27 mouse cellular contexts compared by ENCODE assay signal in the genomic region with DNA sequence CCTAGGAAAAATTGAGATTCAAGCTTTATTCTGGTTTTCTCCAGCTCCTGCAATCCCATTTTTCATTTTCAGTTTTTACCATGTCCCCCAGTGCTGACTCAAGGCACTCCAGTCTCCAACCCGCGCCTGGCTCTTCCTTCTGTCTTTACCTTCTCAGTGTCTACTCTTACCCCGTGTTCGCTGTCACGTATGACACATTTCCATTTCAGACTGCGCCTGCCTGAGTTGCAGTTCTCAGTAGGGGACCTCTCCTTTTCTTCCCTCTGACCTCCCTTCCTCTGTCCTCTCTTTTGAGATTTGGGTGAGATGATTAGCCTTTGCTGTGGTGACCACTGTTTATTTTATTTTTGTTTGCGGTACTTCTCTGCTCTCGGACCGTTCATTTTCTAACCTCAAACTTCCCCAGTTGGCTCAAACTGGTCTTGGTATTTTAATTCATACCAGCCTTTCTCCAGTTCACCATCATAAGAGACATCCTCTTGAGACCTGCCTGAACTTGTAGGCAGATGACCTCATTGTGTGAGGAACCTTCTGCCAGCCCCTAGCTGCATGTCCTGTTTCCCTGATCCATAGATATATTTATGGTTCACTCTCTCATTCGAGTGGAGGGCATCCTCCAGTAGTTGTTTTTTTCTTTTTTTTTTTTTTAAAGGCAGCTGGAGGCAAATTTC. TPM values are rescaled to one million over a fixed set of nuclear protein-coding genes. Genes with fewer than 3 reads are reported as not detected.
DNase-seq lines count a peak whose midpoint lies in the region; ATAC-seq and TF ChIP-seq lines count a peak whose summit lies in the region.
"Had no signal": no experiment of that assay in that cellular context is flagged by ENCODE, and none has a peak within 500 bp of the region (broad histone marks: within the 10 kb centered on the region; RNA-seq: fewer than 3 reads in every experiment).

No protein-coding gene starts in this region.

- no peaks in the 10 kb centered on the region for H3K27me3 ChIP-seq in forebrain, embryonic 10.5 days (ENCODE audit: poor library complexity, severe bottlenecking)
- no peaks in the 10 kb centered on the region for H3K27me3 ChIP-seq in forebrain, embryonic 12.5 days
- peaks cover 89% of the 10 kb centered on the region for H3K27me3 ChIP-seq in CH12.LX (replicated peaks)
- no peaks in the 10 kb centered on the region for H3K27me3 ChIP-seq in small intestine, adult 2 months (ENCODE audit: control insufficient read depth, insufficient read depth, low read length)
- H3K27me3 ChIP-seq: embryonic facial prominence, embryonic 12.5 days; forebrain, embryonic 15.5 days had no signal

- no peaks in the 10 kb centered on the region for H3K79me2 ChIP-seq in CH12.LX (replicated peaks; ENCODE audit: control insufficient read depth, extremely low read depth, insufficient read depth, poor library complexity, severe bottlenecking)

- no peak; the same call in 1 of the 2 replicates for TF ChIP-seq RAD21 in CH12.LX (IDR thresholded peaks at IDR 0.05; ENCODE audit: low read depth, low read length)

- TF ChIP-seq EP300 in CH12.LX (IDR thresholded peaks at IDR 0.05; ENCODE audit: low read length) = peak; percentile 82

- in situ Hi-C loops in CH12.LX (cut with MboI; ENCODE audit: low pct_ligation_motif_present, low pct_unique_long_range_greater_than_20kb, low sequenced_read_pairs) = no loop called here

- H3K4me2 ChIP-seq in forebrain, embryonic 12.5 days = no peak overlapping the region
- H3K4me2 ChIP-seq in CH12.LX (ENCODE audit: insufficient read depth, low read depth, poor library complexity, severe bottlenecking) = peak overlapping the region; percentile 79
- H3K4me2 ChIP-seq: embryonic facial prominence, embryonic 12.5 days; forebrain, embryonic 15.5 days; heart, embryonic 13.5 days; hindbrain, embryonic 14.5 days had no signal

- H3K9ac ChIP-seq in forebrain, embryonic 12.5 days = no peak overlapping the region
- peak overlapping the region; percentile 49 for H3K9ac ChIP-seq in CH12.LX (ENCODE audit: insufficient read depth, low read depth)
- H3K9ac ChIP-seq: embryonic facial prominence, embryonic 12.5 days; forebrain, embryonic 15.5 days; heart, embryonic 13.5 days; hindbrain, embryonic 14.5 days had no signal

- TF ChIP-seq POLR2A in CH12.LX (IDR thresholded peaks at IDR 0.05; ENCODE audit: low read depth, low read length) = peak; percentile 26; the same call in 1 of the 2 replicates
- TF ChIP-seq POLR2A in small intestine, adult 2 months (IDR thresholded peaks at IDR 0.05; ENCODE audit: low read depth, low read length) = no peak

- no peak for TF ChIP-seq CTCF in CH12.LX (conservative IDR thresholded peaks at IDR 0.05 in 1 of 2, IDR thresholded peaks at IDR 0.05 in 1 of 2; ENCODE audit: low read depth in 2 of 2, low read length in 2 of 2)
- no peak for TF ChIP-seq CTCF in small intestine, adult 2 months (IDR thresholded peaks at IDR 0.05; ENCODE audit: extremely low read depth, insufficient read length, insufficient replicate concordance, low read depth, low read length)

- peaks cover 4% of the 10 kb centered on the region; the same call in 1 of the 2 replicates for H3K4me1 ChIP-seq in forebrain, embryonic 10.5 days
- no peaks in the 10 kb centered on the region for H3K4me1 ChIP-seq in forebrain, embryonic 12.5 days
- H3K4me1 ChIP-seq in CH12.LX (ENCODE audit: control insufficient read depth in 1 of 2, insufficient read depth in 2 of 2) = peaks cover 25 to 31% of the 10 kb centered on the region in 2 experiments
- H3K4me1 ChIP-seq in small intestine, adult 2 months (ENCODE audit: control insufficient read depth, insufficient read depth, insufficient read length, low read length) = peaks cover 15% of the 10 kb centered on the region; the same call in 1 of the 2 replicates

- H3K4me3 ChIP-seq in forebrain, embryonic 10.5 days = no peak overlapping the region
- H3K4me3 ChIP-seq in forebrain, embryonic 12.5 days (replicated peaks) = no peak overlapping the region
- no peak overlapping the region for H3K4me3 ChIP-seq in CH12.LX (replicated peaks in 1 of 3; ENCODE audit: low read depth in 2 of 3, low read length in 2 of 3, poor library complexity in 1 of 3)
- H3K4me3 ChIP-seq in small intestine, adult 2 months (ENCODE audit: low read depth, low read length) = no peak overlapping the region
- H3K4me3 ChIP-seq: embryonic facial prominence, embryonic 12.5 days; erythroblast, embryonic 14.5 days; forebrain, embryonic 15.5 days; heart, adult 2 months; heart, embryonic 10.5 days; heart, embryonic 13.5 days had no signal

- H3K36me3 ChIP-seq in forebrain, embryonic 10.5 days (replicated peaks) = no peaks in the 10 kb centered on the region
- no peaks in the 10 kb centered on the region for H3K36me3 ChIP-seq in forebrain, embryonic 12.5 days (replicated peaks)
- H3K36me3 ChIP-seq in CH12.LX (replicated peaks in 1 of 2; ENCODE audit: control insufficient read depth in 1 of 2, insufficient read depth in 1 of 2, low read length in 1 of 2) = no peaks in the 10 kb centered on the region
- H3K36me3 ChIP-seq in small intestine, adult 2 months (ENCODE audit: control insufficient read depth, insufficient read depth, low read length) = no peaks in the 10 kb centered on the region
- H3K36me3 ChIP-seq: embryonic facial prominence, embryonic 12.5 days; forebrain, embryonic 15.5 days; heart, embryonic 10.5 days; heart, embryonic 13.5 days had no signal

- no peak for ATAC-seq in forebrain, embryonic 12.5 days (ENCODE audit: low FRiP score)
- ATAC-seq: CD4-positive, CD25-positive, alpha-beta regulatory T cell, adult 4 months; hindbrain, postnatal 0 days; inflammation-experienced regulatory T-cells, adult 6 months; intestine, embryonic 16.5 days had no signal

- 86% methylated on average over 10 of the region's 10 CpGs for WGBS in forebrain, embryonic 10.5 days
- 82% methylated on average over 10 of the region's 10 CpGs for WGBS in forebrain, embryonic 12.5 days
- 89% methylated on average over 10 of the region's 10 CpGs for WGBS in small intestine, adult 2 months

- DNase-seq in forebrain, embryonic 10.5 days (ENCODE audit: extremely low spot score, low spot score) = no peak
- DNase-seq in 3T3-L1 (ENCODE audit: low read depth, low spot score) = peak; percentile 17
- DNase-seq in CH12.LX (ENCODE audit: extremely low read depth) = peak; percentile 43
- DNase-seq in cerebellum, adult 11 months = no peak
- DNase-seq in adrenal gland, postnatal 14 days = no peak
- DNase-seq: adrenal gland, postnatal 10 days; cerebellum, adult 11-12 months; cerebellum, adult 8-10 months; cerebellum, postnatal 14 days; gastrocnemius, postnatal 10 days; gastrocnemius, postnatal 36 days; heart, adult 2 months; heart, postnatal 14 days; heart, postnatal 4 days; kidney, adult 18-20 months had no signal

- dilution Hi-C loops in CH12.LX (cut with MboI; ENCODE audit: extremely low pct_ligation_motif_present, extremely low pct_unique_long_range_greater_than_20kb, low sequenced_read_pairs) = no loop called here

- no peaks in the 10 kb centered on the region for H3K9me3 ChIP-seq in forebrain, embryonic 10.5 days
- H3K9me3 ChIP-seq in forebrain, embryonic 12.5 days = no peaks in the 10 kb centered on the region
- peaks cover 3% of the 10 kb centered on the region for H3K9me3 ChIP-seq in CH12.LX (replicated peaks; ENCODE audit: low read length)
- H3K9me3 ChIP-seq: embryonic facial prominence, embryonic 12.5 days; forebrain, embryonic 15.5 days; heart, embryonic 10.5 days; heart, embryonic 13.5 days had no signal

- H3K27ac ChIP-seq in forebrain, embryonic 10.5 days = 0 out of 2 replicates have a peak overlapping the region, but pooled peaks have one; percentile 30
- H3K27ac ChIP-seq in forebrain, embryonic 12.5 days = no peak overlapping the region
- peak overlapping the region; percentile 91 for H3K27ac ChIP-seq in CH12.LX (ENCODE audit: insufficient read depth, low read depth)
- H3K27ac ChIP-seq in small intestine, adult 2 months (ENCODE audit: insufficient read depth, low read depth, low read length) = peak overlapping the region; percentile 21; the same call in 1 of the 2 replicates
- H3K27ac ChIP-seq: embryonic facial prominence, embryonic 12.5 days; heart, embryonic 10.5 days; hindbrain, embryonic 14.5 days had no signal

TF ChIP-seq in CH12.LX, 34 proteins besides CTCF, POLR2A, EP300 and RAD21 (continues in another document):
- TF ChIP-seq ZC3H11A (IDR thresholded peaks at IDR 0.05; ENCODE audit: low read depth, low read length) (no peak), CHD1 (IDR thresholded peaks at IDR 0.05; ENCODE audit: low read depth, low read length) (peak; percentile 97), MAX (IDR thresholded peaks at IDR 0.05; ENCODE audit: low read length) (no peak), POLR2AphosphoS2 (IDR thresholded peaks at IDR 0.05; ENCODE audit: low read depth, low read length) (no peak), JUN (IDR thresholded peaks at IDR 0.05; ENCODE audit: insufficient read depth, low read depth, low read length) (peak; percentile 87), JUND (conservative IDR thresholded peaks at IDR 0.05; ENCODE audit: low read depth, low read length) (peak; percentile 79), ETS1 (conservative IDR thresholded peaks at IDR 0.05; ENCODE audit: low read depth, low read length) (peak; percentile 64), MAFK (IDR thresholded peaks at IDR 0.05; ENCODE audit: insufficient replicate concordance, low read length) (0 out of 2 replicates have a peak, but pooled peaks have one; percentile 19), HCFC1 (IDR thresholded peaks at IDR 0.05; ENCODE audit: low read depth, low read length) (peak; percentile 21; the same call in 1 of the 2 replicates), TCF12 (IDR thresholded peaks at IDR 0.05; ENCODE audit: low read depth, low read length) (peak; percentile 88; the same call in 1 of the 2 replicates), SIN3A (IDR thresholded peaks at IDR 0.05; ENCODE audit: low read length) (no peak), MYC (IDR thresholded peaks at IDR 0.05; ENCODE audit: low read depth, low read length) (0 out of 2 replicates have a peak, but pooled peaks have one; percentile 41), CHD2 (IDR thresholded peaks at IDR 0.05; ENCODE audit: low read length) (peak; percentile 43; the same call in 1 of the 2 replicates), BHLHE40 (IDR thresholded peaks at IDR 0.05; ENCODE audit: low read depth, low read length) (peak; percentile 67; the same call in 1 of the 2 replicates), MEF2A (IDR thresholded peaks at IDR 0.05; ENCODE audit: borderline replicate concordance, low read depth, low read length) (peak; percentile 92), ZNF384 (IDR thresholded peaks at IDR 0.05; ENCODE audit: low read depth, low read length) (peak; percentile 74)

RNA-seq across cellular contexts. Expression of gene Trp53i11, which starts 53.9 kb away (rescaled TPM):
- 74.4 and 77.0 TPM in 2 replicates for polyA plus RNA-seq in forebrain, embryonic 10.5 days (2016; fragmentation: Nextera tagmentation; extraction: Ambion mirVana)
- polyA plus RNA-seq in forebrain, embryonic 12.5 days (2016; fragmentation: Nextera tagmentation; extraction: Ambion mirVana) = 106 and 137 TPM in 2 replicates
- total RNA-seq in CH12.LX (2012; rRNA removed) = 17.4 and 32.1 TPM in 2 replicates
- 0.36 and 0.49 TPM in 2 replicates for total RNA-seq in CH12.LX (2014; rRNA removed)
- polyA plus RNA-seq in CH12.LX (2012; ENCODE audit: insufficient read length, low read depth) = 0.50 and 0.73 TPM in 2 replicates
- 30.8 and 47.0 TPM in 2 replicates for polyA plus RNA-seq in small intestine, adult 2 months (2012; rRNA removed)
- 70.9 and 86.9 TPM in 2 replicates for total RNA-seq in adrenal gland, postnatal 14 days (2021)

Comparison
In these comparisons a context has a peak if more than half of its experiments do, and no peak if none do; other contexts are left out.
1. DNase-seq: peak in 3T3-L1 (single experiment) and CH12.LX (single experiment); none in forebrain, embryonic 10.5 days (single experiment), cerebellum, adult 11 months (single experiment) and adrenal gland, postnatal 14 days (single experiment).
2. RNA of gene Trp53i11, which starts 53.9 kb away (polyA plus RNA-seq): 106 to 137 TPM in forebrain, embryonic 12.5 days, 74.4 to 77.0 TPM in forebrain, embryonic 10.5 days and 30.8 to 47.0 TPM in small intestine, adult 2 months; 0.50 to 0.73 TPM in CH12.LX; every median in the first group is over 10 times any median in the second.